ENCODE assay signal across 7 mouse cellular contexts in the genomic region with DNA sequence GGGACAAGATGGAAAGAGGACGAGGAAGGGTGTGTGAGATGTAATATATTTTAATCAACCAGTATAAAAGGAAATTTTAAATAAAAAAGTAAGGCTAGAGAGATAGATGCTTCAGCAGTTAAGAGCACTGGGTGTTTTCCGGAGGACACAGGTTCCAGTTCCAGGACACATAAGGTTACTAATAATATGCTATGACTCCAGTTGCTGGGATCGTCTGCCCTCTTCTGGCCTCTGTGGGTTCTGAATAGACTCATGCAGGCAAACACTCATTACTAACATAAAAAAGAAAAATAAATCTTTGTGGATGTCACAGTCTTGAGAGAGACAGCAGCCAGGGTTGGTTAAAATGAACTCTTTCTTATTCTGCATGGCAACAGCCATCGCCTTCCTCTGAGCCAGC. TPM values are rescaled to one million over a fixed set of nuclear protein-coding genes. Genes with fewer than 3 reads are reported as not detected.
A peak's percentile ranks its signal among the peaks of the same experiment; 100 is the strongest.
DNase-seq lines count a peak whose midpoint lies in the region; ATAC-seq lines count a peak whose summit lies in the region.

No protein-coding gene starts in this region.

- peak; percentile 7 to 32 for DNase-seq in heart, postnatal 14 days
- DNase-seq in heart, embryonic 10.5 days (ENCODE audit: low spot score) = no peak
- peak; percentile 33 for DNase-seq in midbrain, embryonic 14.5 days
- no peak for DNase-seq in midbrain, embryonic 11.5 days (ENCODE audit: low spot score, missing footprints)
- DNase-seq in c-Kit-positive CD71-positive TER-119-negative erythroid progenitor cells, embryonic 14.5 days (ENCODE audit: low read depth) = peak; percentile 7
- peak; percentile 4 for DNase-seq in right cerebral cortex, postnatal 4 days
- DNase-seq in urinary bladder, postnatal 25 days (ENCODE audit: low spot score) = no peak

- H3K4me1 ChIP-seq in heart, embryonic 10.5 days = 0 out of 2 replicates have a peak, but pooled peaks cover 15% of the 10 kb centered on the region
- H3K4me1 ChIP-seq in midbrain, embryonic 14.5 days (ENCODE audit: control insufficient read depth, insufficient read depth, low read length) = peaks cover 8% of the 10 kb centered on the region
- peaks cover 2% of the 10 kb centered on the region; the same call in 1 of the 2 replicates for H3K4me1 ChIP-seq in midbrain, embryonic 11.5 days (ENCODE audit: control insufficient read depth, insufficient read depth, low read length)

- ATAC-seq in midbrain, embryonic 14.5 days (ENCODE audit: low FRiP score, low TSS enrichment) = no peak
- ATAC-seq in midbrain, embryonic 11.5 days (ENCODE audit: low FRiP score) = no peak

- H3K4me3 ChIP-seq in heart, embryonic 10.5 days = no peak overlapping the region
- no peak overlapping the region for H3K4me3 ChIP-seq in midbrain, embryonic 14.5 days (replicated peaks; ENCODE audit: low read depth, low read length)
- H3K4me3 ChIP-seq in midbrain, embryonic 11.5 days (ENCODE audit: low read depth, low read length) = no peak overlapping the region

- 67% methylated on average over 4 of the region's 4 CpGs for WGBS in heart, embryonic 10.5 days
- WGBS in midbrain, embryonic 14.5 days = 77% methylated on average over 4 of the region's 4 CpGs
- WGBS in midbrain, embryonic 11.5 days = 70% methylated on average over 4 of the region's 4 CpGs

- H3K4me2 ChIP-seq in midbrain, embryonic 14.5 days (ENCODE audit: low read length) = no peak overlapping the region
- H3K4me2 ChIP-seq in midbrain, embryonic 11.5 days = no peak overlapping the region

- intact Hi-C loops in heart, postnatal 14 days (cut with DNase I) = no loop called here

- no peaks in the 10 kb centered on the region for H3K27me3 ChIP-seq in heart, embryonic 10.5 days (ENCODE audit: insufficient read depth, poor library complexity, severe bottlenecking)
- no peaks in the 10 kb centered on the region for H3K27me3 ChIP-seq in midbrain, embryonic 14.5 days (ENCODE audit: control insufficient read depth, insufficient read depth, low read length)
- H3K27me3 ChIP-seq in midbrain, embryonic 11.5 days (ENCODE audit: control insufficient read depth, insufficient read depth, low read length) = no peaks in the 10 kb centered on the region

- no peak overlapping the region for H3K27ac ChIP-seq in heart, embryonic 10.5 days
- no peak overlapping the region for H3K27ac ChIP-seq in midbrain, embryonic 14.5 days (replicated peaks; ENCODE audit: low read depth, low read length)
- H3K27ac ChIP-seq in midbrain, embryonic 11.5 days (ENCODE audit: low read depth, low read length) = no peak overlapping the region

- H3K9ac ChIP-seq in midbrain, embryonic 14.5 days (replicated peaks; ENCODE audit: low read length) = no peak overlapping the region
- H3K9ac ChIP-seq in midbrain, embryonic 11.5 days (ENCODE audit: low read length) = no peak overlapping the region

- H3K36me3 ChIP-seq in heart, embryonic 10.5 days = no peaks in the 10 kb centered on the region
- no peaks in the 10 kb centered on the region for H3K36me3 ChIP-seq in midbrain, embryonic 14.5 days (ENCODE audit: control insufficient read depth, insufficient read depth, low read length)
- no peaks in the 10 kb centered on the region for H3K36me3 ChIP-seq in midbrain, embryonic 11.5 days (ENCODE audit: control insufficient read depth, insufficient read depth, low read length)

- H3K9me3 ChIP-seq in heart, embryonic 10.5 days = no peaks in the 10 kb centered on the region; the same call in 1 of the 2 replicates
- peaks cover 6% of the 10 kb centered on the region for H3K9me3 ChIP-seq in midbrain, embryonic 14.5 days (ENCODE audit: control insufficient read depth, low read length)
- no peaks in the 10 kb centered on the region for H3K9me3 ChIP-seq in midbrain, embryonic 11.5 days (ENCODE audit: control insufficient read depth, low read length)

RNA-seq across cellular contexts. Expression of gene D130040H23Rik, which starts 2.4 kb away (rescaled TPM):
- total RNA-seq in heart, postnatal 14 days (2021) = 1 to 10 TPM; 2.1 to 2.6 TPM
- polyA plus RNA-seq in heart, embryonic 10.5 days (2016; fragmentation: Nextera tagmentation; extraction: Ambion mirVana) = 3.7 and 5.6 TPM in 2 replicates
- 9.8 and 11.7 TPM in 2 replicates for polyA plus RNA-seq in midbrain, embryonic 14.5 days (2014; fragmentation: Nextera tagmentation; extraction: Ambion mirVana)
- 5.1 and 6.6 TPM in 2 replicates for polyA plus RNA-seq in midbrain, embryonic 11.5 days (2014; fragmentation: Nextera tagmentation; extraction: Ambion mirVana)

RNA-seq across cellular contexts. Expression of gene Zfp930, which starts 59.7 kb away (rescaled TPM):
- 10 to 100 TPM in 1 of 2 experiments, 1 to 10 TPM in 1; 9.4 to 12.2 TPM for total RNA-seq in heart, postnatal 14 days (2021)
- polyA plus RNA-seq in heart, embryonic 10.5 days (2016; fragmentation: Nextera tagmentation; extraction: Ambion mirVana) = 20.6 and 22.5 TPM in 2 replicates
- 15.1 and 19.2 TPM in 2 replicates for polyA plus RNA-seq in midbrain, embryonic 14.5 days (2014; fragmentation: Nextera tagmentation; extraction: Ambion mirVana)
- polyA plus RNA-seq in midbrain, embryonic 11.5 days (2014; fragmentation: Nextera tagmentation; extraction: Ambion mirVana) = 21.5 and 24.1 TPM in 2 replicates

Comparison
In these comparisons a context has a peak if more than half of its experiments do, and no peak if none do; other contexts are left out.
1. DNase-seq: peak in heart, postnatal 14 days (2 of 2), midbrain, embryonic 14.5 days (single experiment), c-Kit-positive CD71-positive TER-119-negative erythroid progenitor cells, embryonic 14.5 days (single experiment) and right cerebral cortex, postnatal 4 days (single experiment); none in heart, embryonic 10.5 days (single experiment), midbrain, embryonic 11.5 days (single experiment) and urinary bladder, postnatal 25 days (single experiment).